In the genomic region with DNA sequence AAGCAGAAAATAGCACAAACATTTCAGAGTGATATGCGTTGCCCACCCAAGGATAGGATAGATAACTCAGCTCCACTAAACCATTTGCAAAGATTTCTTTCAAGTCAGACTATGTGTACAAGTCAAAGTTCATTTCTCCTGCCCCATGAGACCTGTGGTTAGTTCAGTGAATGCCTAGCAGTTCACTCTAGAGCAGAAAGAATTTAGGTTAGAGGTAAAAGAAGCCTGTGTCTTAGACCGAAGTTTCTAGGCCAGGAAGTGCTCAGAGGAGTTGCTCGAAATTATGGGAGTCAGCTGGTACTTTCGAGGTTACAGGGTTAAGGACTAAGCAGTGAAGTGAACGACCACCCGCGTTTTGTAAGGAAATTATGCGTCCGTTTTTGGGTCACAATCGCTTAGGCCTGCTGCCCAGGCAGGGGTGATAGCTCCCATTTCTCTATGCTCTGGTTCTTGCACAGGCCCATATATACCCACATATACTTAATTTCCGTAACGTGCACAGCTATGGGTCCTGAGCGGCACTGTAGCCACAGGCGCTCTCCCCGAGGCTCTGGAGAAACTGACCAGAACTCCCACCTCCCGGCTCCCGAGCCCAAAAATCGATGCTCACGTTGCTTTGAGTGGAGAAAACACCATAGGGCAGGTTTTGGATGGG, we compare ENCODE assay signal across 8 mouse cellular contexts. TPM values are rescaled to one million over a fixed set of nuclear protein-coding genes. Genes with fewer than 3 reads are reported as not detected.
A peak's percentile ranks its signal among the peaks of the same experiment; 100 is the strongest.
DNase-seq lines count a peak whose midpoint lies in the region; ATAC-seq lines count a peak whose summit lies in the region.

No protein-coding gene starts in this region.

- 8% methylated on average over 19 of the region's 19 CpGs for WGBS in lung, embryonic 15.5 days
- 10% methylated on average over 19 of the region's 19 CpGs for WGBS in embryonic facial prominence, embryonic 10.5 days
- WGBS in hindbrain, embryonic 12.5 days = 10% methylated on average over 19 of the region's 19 CpGs
- WGBS in lung, embryonic 16.5 days = 10% methylated on average over 19 of the region's 19 CpGs
- WGBS in stomach, embryonic 16.5 days = 10% methylated on average over 19 of the region's 19 CpGs

- H3K36me3 ChIP-seq in lung, embryonic 15.5 days = no peaks in the 10 kb centered on the region
- no peaks in the 10 kb centered on the region for H3K36me3 ChIP-seq in embryonic facial prominence, embryonic 10.5 days (replicated peaks)
- H3K36me3 ChIP-seq in hindbrain, embryonic 12.5 days = no peaks in the 10 kb centered on the region
- no peaks in the 10 kb centered on the region for H3K36me3 ChIP-seq in lung, embryonic 16.5 days (ENCODE audit: control insufficient read depth, insufficient read depth, low read length)
- H3K36me3 ChIP-seq in stomach, embryonic 16.5 days (ENCODE audit: control insufficient read depth, insufficient read depth, low read length) = no peaks in the 10 kb centered on the region

- no peaks in the 10 kb centered on the region for H3K27me3 ChIP-seq in lung, embryonic 15.5 days
- peaks cover 12% of the 10 kb centered on the region for H3K27me3 ChIP-seq in embryonic facial prominence, embryonic 10.5 days (replicated peaks; ENCODE audit: low read depth, poor library complexity, severe bottlenecking)
- H3K27me3 ChIP-seq in hindbrain, embryonic 12.5 days = peaks cover 14% of the 10 kb centered on the region
- no peaks in the 10 kb centered on the region for H3K27me3 ChIP-seq in lung, embryonic 16.5 days (ENCODE audit: control insufficient read depth, insufficient read depth, low read depth, low read length)
- no peaks in the 10 kb centered on the region for H3K27me3 ChIP-seq in stomach, embryonic 16.5 days (ENCODE audit: control insufficient read depth, insufficient read depth, low read length)

- H3K4me1 ChIP-seq in lung, embryonic 15.5 days = peaks cover 10% of the 10 kb centered on the region; the same call in 1 of the 2 replicates
- peaks cover 20% of the 10 kb centered on the region for H3K4me1 ChIP-seq in embryonic facial prominence, embryonic 10.5 days
- H3K4me1 ChIP-seq in hindbrain, embryonic 12.5 days = peaks cover 5% of the 10 kb centered on the region; the same call in 1 of the 2 replicates
- peaks cover 11% of the 10 kb centered on the region for H3K4me1 ChIP-seq in lung, embryonic 16.5 days (replicated peaks; ENCODE audit: control insufficient read depth, insufficient read depth, low read length)
- H3K4me1 ChIP-seq in stomach, embryonic 16.5 days (ENCODE audit: control insufficient read depth, insufficient read depth, low read length) = peaks cover 9% of the 10 kb centered on the region; the same call in 1 of the 2 replicates

- peak overlapping the region; percentile 47 for H3K9ac ChIP-seq in lung, embryonic 15.5 days
- peak overlapping the region; percentile 69 for H3K9ac ChIP-seq in hindbrain, embryonic 12.5 days
- H3K9ac ChIP-seq in lung, embryonic 16.5 days (ENCODE audit: low read length) = peak overlapping the region; percentile 74
- H3K9ac ChIP-seq in stomach, embryonic 16.5 days (ENCODE audit: low read length) = peak overlapping the region; percentile 70

- H3K4me3 ChIP-seq in lung, embryonic 15.5 days = peak overlapping the region; percentile 64
- H3K4me3 ChIP-seq in embryonic facial prominence, embryonic 10.5 days = peak overlapping the region; percentile 75
- peak overlapping the region; percentile 58 for H3K4me3 ChIP-seq in hindbrain, embryonic 12.5 days
- H3K4me3 ChIP-seq in lung, embryonic 16.5 days (ENCODE audit: low read length) = peak overlapping the region; percentile 75
- H3K4me3 ChIP-seq in stomach, embryonic 16.5 days (replicated peaks; ENCODE audit: low read length) = peak overlapping the region; percentile 61

- no peak for DNase-seq in lung, postnatal 10 days
- DNase-seq in embryonic facial prominence, embryonic 10.5 days (ENCODE audit: low spot score) = no peak
- DNase-seq in urinary bladder, adult 2 months (ENCODE audit: low spot score) = no peak
- no peak for DNase-seq in adrenal gland, postnatal 4 days (ENCODE audit: low spot score in 2 of 2)

- H3K4me2 ChIP-seq in lung, embryonic 15.5 days = peak overlapping the region; percentile 93
- H3K4me2 ChIP-seq in hindbrain, embryonic 12.5 days (replicated peaks) = peak overlapping the region; percentile 99
- peak overlapping the region; percentile 95 for H3K4me2 ChIP-seq in lung, embryonic 16.5 days (ENCODE audit: low read depth, low read length)
- peak overlapping the region; percentile 97 for H3K4me2 ChIP-seq in stomach, embryonic 16.5 days (ENCODE audit: low read depth, low read length)

- no peak overlapping the region for H3K27ac ChIP-seq in lung, embryonic 15.5 days
- peak overlapping the region; percentile 69; the same call in 1 of the 2 replicates for H3K27ac ChIP-seq in embryonic facial prominence, embryonic 10.5 days (replicated peaks)
- H3K27ac ChIP-seq in hindbrain, embryonic 12.5 days = no peak overlapping the region
- H3K27ac ChIP-seq in lung, embryonic 16.5 days (ENCODE audit: low read length) = no peak overlapping the region
- H3K27ac ChIP-seq in stomach, embryonic 16.5 days (ENCODE audit: low read length) = peak overlapping the region; percentile 6; the same call in 1 of the 2 replicates

- no peak for ATAC-seq in lung, embryonic 15.5 days (ENCODE audit: borderline replicate concordance, extremely low read depth, low FRiP score, low TSS enrichment)
- ATAC-seq in hindbrain, embryonic 12.5 days (ENCODE audit: low FRiP score) = peak; percentile 49
- peak; percentile 47; the same call in 1 of the 2 replicates for ATAC-seq in lung, embryonic 16.5 days (ENCODE audit: low read depth)
- no peak for ATAC-seq in stomach, embryonic 16.5 days (ENCODE audit: insufficient read depth, low FRiP score)

- H3K9me3 ChIP-seq in lung, embryonic 15.5 days = no peaks in the 10 kb centered on the region
- H3K9me3 ChIP-seq in embryonic facial prominence, embryonic 10.5 days = no peaks in the 10 kb centered on the region
- H3K9me3 ChIP-seq in hindbrain, embryonic 12.5 days (replicated peaks) = no peaks in the 10 kb centered on the region
- no peaks in the 10 kb centered on the region for H3K9me3 ChIP-seq in lung, embryonic 16.5 days (ENCODE audit: control insufficient read depth, low read length)
- no peaks in the 10 kb centered on the region for H3K9me3 ChIP-seq in stomach, embryonic 16.5 days (replicated peaks; ENCODE audit: control insufficient read depth, low read length)

RNA-seq across cellular contexts. Expression of a gene that starts 1.4 kb away (rescaled TPM):
- polyA plus RNA-seq in lung, embryonic 15.5 days (2015; fragmentation: Nextera tagmentation; extraction: Ambion mirVana) = 11.5 and 12.6 TPM in 2 replicates
- polyA plus RNA-seq in embryonic facial prominence, embryonic 10.5 days (2016; fragmentation: Nextera tagmentation; extraction: Ambion mirVana) = 1.8 and 2.3 TPM in 2 replicates
- 3.8 and 4.3 TPM in 2 replicates for polyA plus RNA-seq in hindbrain, embryonic 12.5 days (2016; fragmentation: Nextera tagmentation; extraction: Ambion mirVana)
- polyA plus RNA-seq in lung, embryonic 16.5 days (2015; fragmentation: Nextera tagmentation; extraction: Ambion mirVana) = 13.5 and 14.0 TPM in 2 replicates
- 15.0 TPM in 2 replicates for polyA plus RNA-seq in stomach, embryonic 16.5 days (2015; fragmentation: Nextera tagmentation; extraction: Ambion mirVana)
- polyA plus RNA-seq in urinary bladder, adult 2 months (2012; rRNA removed) = 28.7 and 36.3 TPM in 2 replicates
- 10 to 100 TPM; 33.5 to 46.9 TPM for total RNA-seq in adrenal gland, postnatal 4 days (2021)

Comparison
In these comparisons a context has a peak if more than half of its experiments do, and no peak if none do; other contexts are left out.
1. ATAC-seq: peak in hindbrain, embryonic 12.5 days (single experiment) and lung, embryonic 16.5 days (single experiment); none in lung, embryonic 15.5 days (single experiment) and stomach, embryonic 16.5 days (single experiment).
2. H3K27ac ChIP-seq: peak in embryonic facial prominence, embryonic 10.5 days (single experiment) and stomach, embryonic 16.5 days (single experiment); none in lung, embryonic 15.5 days (single experiment), hindbrain, embryonic 12.5 days (single experiment) and lung, embryonic 16.5 days (single experiment).
3. Peak in every context shown above with its lines, with median percentiles within 50 percentile points of each other: H3K4me2 ChIP-seq, H3K4me3 ChIP-seq and H3K9ac ChIP-seq.